Mouse (Mus musculus) lung, embryonic 16.5 days (tissue): ENCODE data around the gene Lat2. TPM values are rescaled to one million over a fixed set of nuclear protein-coding genes. Genes with fewer than 3 reads are reported as not detected.

Experiments
- ATAC-seq: fragments of 200-750 bp; cut with Nextera tagmentation; 2 replicates; pipeline ENCODE4 v1.8.0; 2017; ENCODE audit warnings: low read depth, mild to moderate bottlenecking, moderate library complexity
- H3K27ac ChIP-seq: fragments of 300-500 bp; sonication (generic); 2 replicates; pipeline ENCODE4 v1.5.1; 2014; ENCODE audit warnings: mild to moderate bottlenecking, control low read depth, low read length
- H3K27me3 ChIP-seq: fragments of 300-500 bp; sonication (generic); 2 replicates; pipeline ENCODE4 v1.6.1; 2014; ENCODE audit warnings: low read depth, low read length, mixed read lengths; ENCODE audit not compliant: control insufficient read depth, insufficient read depth
- H3K36me3 ChIP-seq: fragments of 300-500 bp; sonication (generic); 2 replicates; pipeline ENCODE4 v1.6.1; 2014; ENCODE audit warnings: low read length; ENCODE audit not compliant: control insufficient read depth, insufficient read depth
- H3K4me1 ChIP-seq: fragments of 300-500 bp; sonication (generic); replicated peaks from 2 replicates; pipeline ENCODE4 v1.6.1; 2014; ENCODE audit warnings: low read length, mixed read lengths; ENCODE audit not compliant: control insufficient read depth, insufficient read depth
- H3K4me2 ChIP-seq: fragments of 300-500 bp; sonication (generic); 2 replicates; pipeline ENCODE4 v1.6.1; 2014; ENCODE audit warnings: low read depth, low read length, control low read depth
- H3K4me3 ChIP-seq: fragments of 300-500 bp; sonication (generic); 2 replicates; pipeline ENCODE4 v1.5.1; 2014; ENCODE audit warnings: mild to moderate bottlenecking, low read length, control low read depth
- H3K9ac ChIP-seq: fragments of 300-500 bp; sonication (generic); 2 replicates; pipeline ENCODE4 v1.6.1; 2014; ENCODE audit warnings: low read length, control low read depth
- H3K9me3 ChIP-seq: fragments of 300-500 bp; sonication (generic); 2 replicates; pipeline ENCODE4 v1.6.1; 2016; ENCODE audit warnings: low read length; ENCODE audit not compliant: control insufficient read depth
- WGBS: fragments of 180-500 bp; shearing (Covaris S2); extraction: QIAGEN DNeasy Blood & Tissue Kit; methylation state at CpG from one replicate; pipeline ENCODE4 v1.1.7; 2014; 5-methylcytosine and 5-hydroxymethylcytosine counted together
- microRNA-seq: library from miRNA; unstranded; fragments of <30 nt; microRNA quantifications from one replicate; pipeline ENCODE4, GENCODE M21; 2016
- polyA plus RNA-seq: library from polyadenylated mRNA; unstranded; fragments of >200 nt; fragmentation: Nextera tagmentation; extraction: Ambion mirVana; gene quantifications from 2 replicates; pipeline ENCODE4 v1.2.1, GENCODE M21; 2015

Lat2 gene
- polyA plus RNA-seq, 1 experiment from 2014 or later, result 1.8 TPM

DNA sequence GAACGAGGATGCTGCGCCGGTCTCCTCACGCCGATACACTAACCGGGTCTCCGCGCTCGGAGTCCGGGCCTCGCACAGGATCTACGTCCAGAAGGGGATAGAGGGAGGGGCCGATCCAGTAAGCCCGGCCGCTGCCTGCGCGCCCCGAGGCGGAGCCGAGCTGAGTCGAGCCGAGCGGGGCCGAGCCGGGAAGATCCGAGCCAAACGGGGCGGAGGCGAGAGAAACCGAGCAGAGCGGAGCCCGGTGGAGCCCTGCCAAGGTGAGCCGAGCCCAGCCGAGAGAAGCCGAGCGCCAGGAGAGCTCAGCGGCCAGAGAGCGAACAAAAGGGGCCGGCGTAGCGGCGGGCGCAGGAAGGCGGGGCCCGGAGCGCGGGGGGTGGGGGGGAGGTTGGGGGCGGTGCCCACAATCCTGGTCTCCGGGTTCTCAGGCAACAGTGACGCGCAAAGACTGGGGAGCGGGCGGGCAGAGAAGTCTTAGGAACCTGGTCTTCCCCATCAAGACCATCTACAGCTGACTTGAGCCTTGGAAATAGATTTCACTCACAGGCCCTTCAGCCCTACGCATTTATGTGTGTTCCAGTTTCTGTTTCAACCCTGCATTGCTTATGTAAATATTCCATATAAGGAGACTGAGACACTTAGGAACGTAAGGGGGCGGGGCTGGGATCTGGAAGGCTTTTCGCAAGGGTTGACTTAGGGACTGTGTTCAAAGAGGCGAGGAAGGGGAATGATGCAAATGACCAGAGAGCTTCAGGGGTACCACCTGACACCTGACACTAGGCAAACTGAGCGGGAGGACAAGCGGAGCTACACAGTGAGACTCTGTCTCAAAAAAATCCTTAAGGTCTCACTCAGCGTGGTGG, 62.5 kb downstream of the Lat2 start, which contains the start of gene Clip2:
Gene Clip2 (minus strand): TSS at position 325 of the 863 bp plus-strand sequence.
- peak; percentile 95 for ATAC-seq
- Histone ChIP-seq H3K27ac (peak within 1 kb of the TSS; percentile 95), H3K9me3 (no peaks in the 10 kb centered on the region), H3K4me2 (peak within 1 kb of the TSS; percentile 86), H3K27me3 (no peaks in the 10 kb centered on the region), H3K4me1 (peaks cover 41% of the 10 kb centered on the region), H3K36me3 (no peaks in the 10 kb centered on the region), H3K4me3 (peak within 1 kb of the TSS; percentile 84), H3K9ac (peak within 1 kb of the TSS; percentile 92)
- under 1% methylated on average over 47 of the region's 61 CpGs for WGBS

DNA sequence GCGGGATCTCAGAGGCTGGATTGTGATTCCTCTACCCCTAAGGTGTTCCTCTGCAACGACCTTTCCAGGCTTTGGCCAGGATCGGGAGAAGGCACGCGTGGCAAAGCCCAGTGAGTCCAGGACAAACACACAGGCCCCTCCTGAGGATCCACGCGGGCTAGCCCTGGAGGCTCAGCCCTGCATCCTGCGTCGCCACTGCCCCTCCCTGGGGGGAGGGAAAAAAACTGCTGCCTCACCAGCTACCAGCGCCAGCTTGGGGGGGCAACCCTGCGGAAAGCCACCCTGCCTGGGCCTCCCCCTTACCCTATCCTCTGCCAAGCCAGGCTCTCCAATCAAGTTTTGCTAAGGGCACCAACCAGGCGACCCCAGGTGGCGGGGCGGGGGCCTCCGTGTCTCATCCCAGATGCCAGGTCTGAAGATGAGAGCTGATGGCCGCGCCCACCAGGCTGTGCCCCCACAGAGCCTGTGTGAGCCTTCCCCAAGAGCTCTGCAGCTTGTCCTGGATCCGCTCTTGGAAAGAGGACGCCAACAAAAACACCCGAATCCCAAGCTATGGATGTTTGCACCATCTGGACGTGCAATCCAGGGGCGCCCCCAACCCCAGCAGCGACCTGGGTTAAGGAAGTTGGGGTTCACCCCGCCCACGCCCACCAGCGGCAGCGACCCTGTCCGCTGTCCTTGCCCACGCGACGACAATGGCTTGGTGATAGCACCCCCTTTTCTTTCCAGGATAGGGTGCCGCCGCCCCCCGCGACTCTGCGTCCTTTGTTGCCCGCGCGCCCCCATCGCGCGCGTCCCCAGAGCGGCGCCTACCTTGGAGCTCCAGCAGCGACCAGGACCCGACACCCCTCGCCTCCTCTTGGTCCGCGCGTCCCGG, 63.4 kb downstream of the Lat2 start:
- Histone ChIP-seq H3K9me3 (no peaks in the 10 kb centered on the region), H3K36me3 (no peaks in the 10 kb centered on the region), H3K4me3 (peak overlapping the region; percentile 84), H3K4me2 (peak overlapping the region; percentile 86), H3K27me3 (no peaks in the 10 kb centered on the region), H3K27ac (peak overlapping the region; percentile 95), H3K4me1 (peaks cover 41% of the 10 kb centered on the region), H3K9ac (peak overlapping the region; percentile 92)
- WGBS, result 1% methylated on average over 52 of the region's 52 CpGs
- peak; percentile 6 for ATAC-seq

DNA sequence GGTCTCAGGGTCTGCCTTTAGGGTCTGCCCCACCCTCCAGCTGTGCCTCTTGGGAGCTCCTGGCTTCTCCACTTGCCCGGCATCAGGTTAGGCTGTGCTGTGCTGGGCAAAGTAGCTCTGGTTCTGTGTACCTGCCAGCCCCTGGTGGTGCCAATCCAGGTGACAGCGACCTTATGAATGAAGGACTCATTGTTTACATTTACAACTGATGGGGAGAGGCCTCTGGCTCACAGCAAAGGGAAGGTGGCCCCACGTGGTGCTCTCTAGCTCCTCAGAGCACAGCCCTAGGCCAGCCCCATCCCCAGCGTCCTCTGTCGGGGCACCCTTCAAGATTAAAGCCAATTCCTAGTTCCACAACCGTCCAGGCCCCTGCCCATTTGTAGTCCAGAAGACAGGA, 64.0 kb downstream of the Lat2 start:
- WGBS, result 8% methylated on average over 6 of the region's 6 CpGs
- Histone ChIP-seq H3K36me3 (no peaks in the 10 kb centered on the region), H3K9me3 (no peaks in the 10 kb centered on the region), H3K4me2 (peak overlapping the region; percentile 86), H3K4me1 (peaks cover 38% of the 10 kb centered on the region), H3K4me3 (peak overlapping the region; percentile 84), H3K27me3 (no peaks in the 10 kb centered on the region), H3K27ac (peak overlapping the region; percentile 95), H3K9ac (peak overlapping the region; percentile 92)
- no peak for ATAC-seq

Small RNA genes lying within 50 kb of the gene (microRNA-seq; reads per million reads assigned to microRNA genes)
- gene Mir7228, result not detected

Other genes with a start within 250 kb of the Lat2 start
- 58.8 and 67.5 TPM in 2 replicates for gene Gtf2ird1, start 158.3 kb downstream of the Lat2 start, polyA plus RNA-seq
- 4.6 and 4.7 TPM in 2 replicates for gene Clip2, start 62.6 kb downstream of the Lat2 start, polyA plus RNA-seq
- gene Syna, start 54.9 kb downstream of the Lat2 start, polyA plus RNA-seq, result 0.20 and 0.23 TPM in 2 replicates
- 255 and 270 TPM in 2 replicates for gene Rfc2, start 33.7 kb downstream of the Lat2 start, polyA plus RNA-seq
- gene Eif4h, start 24.5 kb upstream of the Lat2 start, polyA plus RNA-seq, result 493 and 502 TPM in 2 replicates
- 8.3 and 9.1 TPM in 2 replicates for gene Limk1, start 73.6 kb upstream of the Lat2 start, polyA plus RNA-seq
- 570 and 624 TPM in 2 replicates for gene Eln, start 132.3 kb upstream of the Lat2 start, polyA plus RNA-seq